Mouse (Mus musculus) adrenal gland, postnatal 0 days (tissue): ENCODE data around the gene Gm9936. TPM values are rescaled to one million over a fixed set of nuclear protein-coding genes. Genes with fewer than 3 reads are reported as not detected.
A peak's percentile ranks its signal among the peaks of the same experiment; 100 is the strongest.

Experiments used
- microRNA-seq: library from miRNA; unstranded; fragments of <30 nt; microRNA quantifications from one replicate; pipeline ENCODE4, GENCODE M21; 2016; ENCODE audit warnings: borderline replicate concordance; ENCODE audit not compliant: insufficient number of aligned reads
- polyA plus RNA-seq: library from polyadenylated mRNA; unstranded; fragments of >200 nt; fragmentation: Nextera tagmentation; extraction: Ambion mirVana; gene quantifications from 2 replicates; pipeline ENCODE4 v1.2.1, GENCODE M21; 2015

Gm9936 gene
- 0.17 and 0.68 TPM in 2 replicates for polyA plus RNA-seq

DNA sequence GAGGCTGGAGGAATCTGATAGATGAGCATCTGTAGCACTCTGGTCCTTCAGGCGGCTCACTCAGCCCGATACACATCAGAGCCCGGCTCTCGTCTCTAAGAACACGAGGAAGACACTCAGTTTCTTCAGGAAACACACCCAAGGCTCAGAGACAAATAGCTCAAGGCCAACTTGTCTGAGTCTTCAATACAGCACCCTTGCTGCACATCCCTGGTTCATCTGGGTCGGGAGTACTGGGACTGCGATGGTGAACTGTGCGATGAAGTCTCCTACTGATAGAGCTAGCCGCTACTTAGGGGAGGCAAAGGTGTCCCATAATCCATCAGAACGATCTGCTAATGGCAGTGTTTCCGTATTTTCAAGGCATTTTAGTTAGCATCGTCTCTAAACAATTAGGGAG is at the start of gene Gm9936:
Gene Gm9936, minus strand, starts transcription at position 101 of the 400 bp plus-strand sequence.

GRCm38 (mm10) chr5:114896688-114897373 is 38.3 kb upstream of the Gm9936 start, which contains the start of gene Oasl2:
Oasl2 (plus strand) TSS chr5:114896936.

DNA sequence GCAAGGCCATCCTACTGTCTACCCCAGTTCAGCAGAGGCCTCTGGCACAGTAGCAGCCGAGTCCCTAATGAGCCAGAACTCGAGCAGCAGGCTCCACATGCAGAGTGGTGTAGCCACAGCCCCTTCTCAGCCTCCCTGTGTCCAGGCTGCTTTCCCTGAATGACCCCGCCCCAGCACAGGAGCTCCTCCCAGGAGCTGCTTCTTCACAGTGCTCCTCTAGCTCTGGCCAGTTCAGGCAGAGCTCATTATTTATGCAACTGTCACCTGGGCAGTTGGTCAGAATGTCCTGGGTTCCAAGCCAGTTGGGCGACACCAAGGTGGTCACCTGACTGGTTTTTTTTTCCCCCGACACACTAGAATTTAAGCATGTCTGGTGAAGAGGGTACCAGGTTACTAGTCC is 5.1 kb downstream of the Gm9936 start, which contains the start of gene 4930519G04Rik:
Gene 4930519G04Rik, plus strand, starts transcription at position 301 of the 400 bp plus-strand sequence.

GRCm38 (mm10) chr5:114822796-114823688 is 35.4 kb downstream of the Gm9936 start, which contains the start of gene 1500011B03Rik:
1500011B03Rik (minus strand) TSS chr5:114823468.

Small RNA genes within 50 kb of the gene (microRNA-seq; reads per million reads assigned to microRNA genes)
- gene Mir6240, result 17.9 reads per million, percentile 24 among the genes with 10 or more reads in this experiment

Other genes starting within 250 kb of the Gm9936 start
- gene Trpv4, start 200.3 kb downstream of the Gm9936 start, polyA plus RNA-seq, result 3.7 and 3.8 TPM in 2 replicates
- gene Gltp, start 167.7 kb downstream of the Gm9936 start, polyA plus RNA-seq, result 46.7 and 86.7 TPM in 2 replicates
- 5.8 and 8.6 TPM in 2 replicates for gene Tchp, start 150.9 kb downstream of the Gm9936 start, polyA plus RNA-seq
- 48.9 and 71.9 TPM in 2 replicates for gene Ankrd13a, start 84.0 kb downstream of the Gm9936 start, polyA plus RNA-seq
- gene Git2, start 83.2 kb downstream of the Gm9936 start, polyA plus RNA-seq, result 26.2 and 32.5 TPM in 2 replicates
- 198 and 268 TPM in 2 replicates for gene 1500011B03Rik, start 35.2 kb downstream of the Gm9936 start, polyA plus RNA-seq
- gene 4930519G04Rik, start 5.0 kb downstream of the Gm9936 start, polyA plus RNA-seq, result not detected in 2 replicates
- 31.4 and 33.4 TPM in 2 replicates for gene Oasl2, start 38.3 kb upstream of the Gm9936 start, polyA plus RNA-seq
- 2.3 TPM in 2 replicates for gene Oasl1, start 64.6 kb upstream of the Gm9936 start, polyA plus RNA-seq
- gene 2210016L21Rik, start 83.5 kb upstream of the Gm9936 start, polyA plus RNA-seq, result 53.5 and 59.4 TPM in 2 replicates
- gene Hnf1a, start 112.4 kb upstream of the Gm9936 start, polyA plus RNA-seq, result 0.43 and 0.47 TPM in 2 replicates
- gene Sppl3, start 152.5 kb upstream of the Gm9936 start, polyA plus RNA-seq, result 29.7 and 40.9 TPM in 2 replicates
- gene Gm10401, start 239.6 kb upstream of the Gm9936 start, polyA plus RNA-seq, result 14.9 and 15.3 TPM in 2 replicates